Mouse (Mus musculus): ENCODE measurements around the gene Apobec2. TPM values are rescaled to one million over a fixed set of nuclear protein-coding genes. Genes with fewer than 3 reads are reported as not detected.
A peak's percentile ranks its signal among the peaks of the same experiment; 100 is the strongest.

Apobec2 gene
- total and polyA plus RNA-seq, 2 experiments from 2014 or later = 0.78 to 1.2 TPM

- H3K36me3 ChIP-seq (ENCODE audit: insufficient read depth, low read length) = no peaks in the 10 kb centered on the region
- DNase-seq (ENCODE audit: low spot score) (no peak), ATAC-seq (no peak)
- H3K27ac ChIP-seq = no peak overlapping the region
- H3K9ac ChIP-seq (replicated peaks; ENCODE audit: low read length) = no peak overlapping the region
- H3K4me3 ChIP-seq (ENCODE audit: low read length) = no peak overlapping the region
- H3K4me2 ChIP-seq (ENCODE audit: low read depth, low read length) = no peak overlapping the region
- no peaks in the 10 kb centered on the region for H3K4me1 ChIP-seq (ENCODE audit: insufficient read depth, low read length)
- no peaks in the 10 kb centered on the region for H3K27me3 ChIP-seq (ENCODE audit: insufficient read depth, low read length)
- H3K9me3 ChIP-seq (ENCODE audit: low read length) = no peaks in the 10 kb centered on the region
- 76% methylated on average over 1 of the region's 1 CpGs for WGBS
- no peak for TF ChIP-seq CTCF (IDR thresholded peaks at IDR 0.05; ENCODE audit: low read depth)
These were observed 13.9 kb downstream of the Apobec2 start for GRCm38 (mm10) chr17:48418781-48419180.

GRCm38 (mm10) chr17:48418174-48418573 is 14.6 kb downstream of the Apobec2 start:
- WGBS = 88% methylated on average over 7 of the region's 7 CpGs
- DNase-seq (ENCODE audit: low spot score) = no peak

GRCm38 (mm10) chr17:48417521-48417920 is 15.2 kb downstream of the Apobec2 start:
- H3K27ac ChIP-seq = no peak overlapping the region
- no peaks in the 10 kb centered on the region for H3K27me3 ChIP-seq (ENCODE audit: insufficient read depth, low read length)
- WGBS = 92% methylated on average over 6 of the region's 6 CpGs
- H3K4me3 ChIP-seq (ENCODE audit: low read length) = no peak overlapping the region
- H3K4me2 ChIP-seq (ENCODE audit: low read depth, low read length) = no peak overlapping the region
- no peaks in the 10 kb centered on the region for H3K36me3 ChIP-seq (ENCODE audit: insufficient read depth, low read length)
- no peak overlapping the region for H3K9ac ChIP-seq (replicated peaks; ENCODE audit: low read length)
- TF ChIP-seq CTCF (IDR thresholded peaks at IDR 0.05; ENCODE audit: low read depth) = no peak
- DNase-seq (ENCODE audit: low spot score) = no peak
- no peaks in the 10 kb centered on the region for H3K9me3 ChIP-seq (ENCODE audit: low read length)
- H3K4me1 ChIP-seq (ENCODE audit: insufficient read depth, low read length) = no peaks in the 10 kb centered on the region
- no peak for ATAC-seq

More at GRCm38 (mm10) chr17:48418174-48418573, 14.6 kb downstream of the Apobec2 start:
- no peaks in the 10 kb centered on the region for H3K9me3 ChIP-seq (ENCODE audit: low read length)
- no peak for TF ChIP-seq CTCF (IDR thresholded peaks at IDR 0.05; ENCODE audit: low read depth)
- H3K27me3 ChIP-seq (ENCODE audit: insufficient read depth, low read length) = no peaks in the 10 kb centered on the region
- no peaks in the 10 kb centered on the region for H3K36me3 ChIP-seq (ENCODE audit: insufficient read depth, low read length)
- no peak overlapping the region for H3K4me3 ChIP-seq (ENCODE audit: low read length)
- H3K9ac ChIP-seq (replicated peaks; ENCODE audit: low read length) = no peak overlapping the region
- H3K4me2 ChIP-seq (ENCODE audit: low read depth, low read length) = no peak overlapping the region
- no peaks in the 10 kb centered on the region for H3K4me1 ChIP-seq (ENCODE audit: insufficient read depth, low read length)
- ATAC-seq = no peak
- no peak overlapping the region for H3K27ac ChIP-seq

GRCm38 (mm10) chr17:48416425-48417195 is 16.1 kb downstream of the Apobec2 start:
- Histone ChIP-seq H3K36me3 (ENCODE audit: insufficient read depth, low read length) (no peaks in the 10 kb centered on the region), H3K9ac (replicated peaks; ENCODE audit: low read length) (no peak overlapping the region), H3K27ac (no peak overlapping the region), H3K9me3 (ENCODE audit: low read length) (no peaks in the 10 kb centered on the region), H3K4me2 (ENCODE audit: low read depth, low read length) (no peak overlapping the region), H3K4me3 (ENCODE audit: low read length) (no peak overlapping the region), H3K4me1 (ENCODE audit: insufficient read depth, low read length) (no peaks in the 10 kb centered on the region), H3K27me3 (ENCODE audit: insufficient read depth, low read length) (no peaks in the 10 kb centered on the region)
- DNase-seq (ENCODE audit: low spot score) = peak; percentile 87
- TF ChIP-seq CTCF (IDR thresholded peaks at IDR 0.05; ENCODE audit: low read depth) = peak; percentile 77
- 89% methylated on average over 14 of the region's 14 CpGs for WGBS
- ATAC-seq = peak; percentile 91

- Histone ChIP-seq H3K9me3 (ENCODE audit: low read length) (no peaks in the 10 kb centered on the region), H3K27me3 (ENCODE audit: insufficient read depth, low read length) (no peaks in the 10 kb centered on the region), H3K4me3 (ENCODE audit: low read length) (no peak overlapping the region), H3K4me1 (ENCODE audit: insufficient read depth, low read length) (0 out of 2 replicates have a peak, but pooled peaks cover 5% of the 10 kb centered on the region), H3K9ac (replicated peaks; ENCODE audit: low read length) (no peak overlapping the region), H3K4me2 (ENCODE audit: low read depth, low read length) (no peak overlapping the region), H3K36me3 (ENCODE audit: insufficient read depth, low read length) (no peaks in the 10 kb centered on the region), H3K27ac (no peak overlapping the region)
- ATAC-seq = no peak
- no peak for TF ChIP-seq CTCF (IDR thresholded peaks at IDR 0.05; ENCODE audit: low read depth)
- 59% methylated on average over 7 of the region's 7 CpGs for WGBS
- peak; percentile 56 for DNase-seq (ENCODE audit: low spot score)
These were observed 16.7 kb downstream of the Apobec2 start for GRCm38 (mm10) chr17:48416011-48416410.

- Histone ChIP-seq H3K4me1 (ENCODE audit: insufficient read depth, low read length) (0 out of 2 replicates have a peak, but pooled peaks cover 20% of the 10 kb centered on the region), H3K9me3 (ENCODE audit: low read length) (no peaks in the 10 kb centered on the region), H3K9ac (replicated peaks; ENCODE audit: low read length) (peak overlapping the region; percentile 63; the same call in 1 of the 2 replicates), H3K27ac (peak overlapping the region; percentile 94; the same call in 1 of the 2 replicates), H3K4me2 (ENCODE audit: low read depth, low read length) (peak overlapping the region; percentile 75), H3K4me3 (ENCODE audit: low read length) (peak overlapping the region; percentile 65), H3K36me3 (ENCODE audit: insufficient read depth, low read length) (no peaks in the 10 kb centered on the region), H3K27me3 (ENCODE audit: insufficient read depth, low read length) (no peaks in the 10 kb centered on the region)
- no peak for TF ChIP-seq CTCF (IDR thresholded peaks at IDR 0.05; ENCODE audit: low read depth)
- DNase-seq (ENCODE audit: low spot score) (no peak), ATAC-seq (no peak)
- WGBS = 46% methylated on average over 8 of the region's 8 CpGs
These were observed 21.5 kb downstream of the Apobec2 start for GRCm38 (mm10) chr17:48411241-48411640.

GRCm38 (mm10) chr17:48410299-48410785 is 22.4 kb downstream of the Apobec2 start:
- DNase-seq (ENCODE audit: low spot score) (peak; percentile 58), ATAC-seq (peak; percentile 6)
- Histone ChIP-seq H3K4me1 (ENCODE audit: insufficient read depth, low read length) (0 out of 2 replicates have a peak, but pooled peaks cover 20% of the 10 kb centered on the region), H3K27me3 (ENCODE audit: insufficient read depth, low read length) (no peaks in the 10 kb centered on the region), H3K4me2 (ENCODE audit: low read depth, low read length) (peak overlapping the region; percentile 75), H3K27ac (peak overlapping the region; percentile 94), H3K4me3 (ENCODE audit: low read length) (peak overlapping the region; percentile 65), H3K9ac (replicated peaks; ENCODE audit: low read length) (peak overlapping the region; percentile 63), H3K36me3 (ENCODE audit: insufficient read depth, low read length) (no peaks in the 10 kb centered on the region), H3K9me3 (ENCODE audit: low read length) (no peaks in the 10 kb centered on the region)
- TF ChIP-seq CTCF (IDR thresholded peaks at IDR 0.05; ENCODE audit: low read depth) = no peak
- WGBS = under 1% methylated on average over 13 of the region's 13 CpGs

All from hindbrain, postnatal 0 days (tissue).